Mouse (Mus musculus) frontal cortex, postnatal 10 days (tissue): Measurements from ENCODE around the gene Plekha1.
A peak's percentile ranks its signal among the peaks of the same experiment; 100 is the strongest.

Source experiments
- DNase-seq, 2 experiments: peaks; one replicate each; pipeline ENCODE4 v3.0.0; 2022; ENCODE audit warnings: low spot score in 2 of 2, mixed read lengths in 1 of 2

Gene Plekha1

GRCm38 (mm10) chr7:130865613-130866591, at the start of gene Plekha1:
Gene Plekha1, plus strand, starts transcription at chr7:130865756.
- DNase-seq, result peak; percentile 98

GRCm38 (mm10) chr7:130816243-130816642, 49.3 kb upstream of the Plekha1 start:
- DNase-seq, result no peak

DNA sequence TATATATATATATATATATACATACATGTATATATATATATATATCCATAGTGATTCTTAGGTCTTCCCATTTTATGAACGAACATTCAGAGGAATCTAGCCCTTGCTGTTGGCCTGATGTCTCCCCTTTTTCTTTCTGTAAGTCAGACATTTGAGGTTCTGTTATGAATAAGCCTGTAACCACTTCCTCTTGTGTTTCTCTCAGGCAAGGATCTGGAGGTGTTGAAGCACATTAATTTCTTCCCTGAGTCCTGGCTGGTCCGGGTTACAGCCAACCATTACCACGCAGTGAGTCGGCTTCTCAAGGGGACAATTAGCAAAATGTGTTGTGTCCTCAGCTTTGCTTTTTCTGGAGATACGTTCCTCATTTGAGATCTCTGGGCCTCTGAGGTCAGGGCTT, 46.7 kb upstream of the Plekha1 start:
- DNase-seq, result no peak

GRCm38 (mm10) chr7:130819624-130820023, 45.9 kb upstream of the Plekha1 start:
- DNase-seq, result no peak

GRCm38 (mm10) chr7:130823992-130824391, 41.6 kb upstream of the Plekha1 start:
- DNase-seq, result no peak

DNA sequence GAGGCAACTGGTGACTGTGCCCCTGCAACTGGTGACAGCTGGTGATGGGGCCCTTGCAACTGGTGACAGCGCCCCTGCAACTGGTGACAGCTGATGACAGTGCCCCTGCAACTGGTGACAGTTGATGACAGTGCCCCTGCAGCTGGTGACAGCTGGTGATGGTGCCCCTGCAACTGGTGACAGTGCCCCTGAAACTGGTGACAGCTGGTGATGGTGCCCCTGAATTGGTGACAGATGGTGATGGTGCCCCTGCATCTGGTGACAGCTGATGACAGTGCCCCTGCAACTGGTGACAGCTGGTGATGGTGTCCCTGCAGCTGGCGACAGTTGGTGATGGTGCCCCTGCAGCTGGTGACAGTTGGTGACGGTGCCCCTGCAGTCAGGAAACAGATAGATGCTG, 39.2 kb upstream of the Plekha1 start:
- DNase-seq, result no peak

GRCm38 (mm10) chr7:130827431-130827830, 38.1 kb upstream of the Plekha1 start:
- peak in 1 of 2 experiments; percentile 49 for DNase-seq

GRCm38 (mm10) chr7:130827844-130828403, 37.6 kb upstream of the Plekha1 start:
- no peak for DNase-seq

- no peak for DNase-seq
Measured at GRCm38 (mm10) chr7:130828475-130828874, 37.1 kb upstream of the Plekha1 start.

DNA sequence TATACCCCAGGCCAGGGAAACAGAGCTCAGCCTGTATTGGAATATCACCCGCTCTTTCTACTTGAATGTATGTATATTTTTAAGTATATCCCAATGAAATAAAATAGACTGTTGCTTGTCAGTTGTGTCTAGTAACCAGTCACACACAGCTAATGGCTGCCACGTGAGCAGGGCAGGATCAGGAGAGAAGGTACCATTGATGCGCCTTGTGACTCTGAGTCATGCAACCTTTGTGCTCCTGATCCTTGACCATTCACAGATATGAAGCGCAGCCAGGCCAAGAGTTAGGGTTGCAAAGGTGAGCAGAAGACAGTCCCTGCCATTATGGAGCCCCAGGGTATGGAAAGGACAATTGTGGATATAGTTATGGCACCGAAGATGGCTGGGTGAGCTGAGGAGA, 34.0 kb upstream of the Plekha1 start:
- no peak for DNase-seq

DNA sequence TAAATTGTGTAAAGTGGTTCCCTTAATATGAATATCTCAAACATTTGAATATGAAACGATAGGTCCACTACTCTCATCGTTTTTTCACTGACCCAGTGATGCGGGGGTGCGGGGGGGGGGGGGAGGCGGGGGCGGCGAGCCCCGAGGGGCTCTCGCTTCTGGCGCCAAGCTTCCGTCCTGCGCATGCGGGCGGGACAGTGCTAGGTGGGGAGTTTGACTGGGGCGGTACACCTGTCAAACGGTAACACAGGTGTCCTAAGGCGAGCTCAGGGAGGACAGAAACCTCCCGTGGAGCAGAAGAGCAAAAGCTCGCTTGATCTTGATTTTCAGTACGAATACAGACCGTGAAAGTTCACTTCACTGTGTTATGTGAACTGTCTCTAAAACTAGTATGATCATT, 31.3 kb upstream of the Plekha1 start:
- DNase-seq, result no peak

- no peak for DNase-seq
Measured at GRCm38 (mm10) chr7:130834958-130835861, 30.3 kb upstream of the Plekha1 start.

- no peak for DNase-seq
Measured at GRCm38 (mm10) chr7:130836066-130836465, 29.5 kb upstream of the Plekha1 start.

DNA sequence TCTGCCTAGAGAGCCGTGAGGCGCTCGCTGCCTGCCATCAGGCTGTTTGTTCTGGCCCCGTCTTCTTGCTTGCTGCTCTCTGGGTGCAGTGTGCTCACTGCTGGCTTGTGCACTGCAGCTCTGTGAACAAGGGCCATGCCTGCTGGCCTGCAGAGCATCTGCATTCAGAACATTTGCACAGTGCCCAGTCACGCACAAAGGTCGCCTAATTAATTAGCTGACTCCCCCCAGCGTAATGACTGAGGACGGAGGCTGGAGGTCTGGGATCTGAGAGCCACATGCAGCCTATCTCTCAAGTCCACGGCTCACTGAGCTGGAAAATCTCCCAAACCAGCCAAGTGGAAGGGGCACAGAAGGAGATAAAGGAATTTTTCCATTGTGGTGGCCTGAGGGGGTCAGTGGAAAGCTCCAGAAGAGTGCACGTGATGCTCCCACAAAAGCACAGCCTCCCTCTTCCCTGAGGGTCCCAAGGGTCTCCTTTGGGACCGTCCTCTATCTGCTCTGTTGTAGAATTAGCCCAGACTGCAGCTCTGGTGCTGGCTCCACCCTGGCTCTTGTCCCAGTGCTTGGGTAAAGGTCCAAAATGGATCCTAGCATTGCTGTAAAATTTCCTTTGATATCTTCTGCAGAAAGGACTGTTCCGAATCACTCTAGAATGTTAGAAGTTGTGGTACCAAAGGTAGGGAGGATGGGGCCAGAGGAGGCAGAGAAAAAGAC, 27.5 kb upstream of the Plekha1 start:
- peak; percentile 23 to 25 for DNase-seq

DNA sequence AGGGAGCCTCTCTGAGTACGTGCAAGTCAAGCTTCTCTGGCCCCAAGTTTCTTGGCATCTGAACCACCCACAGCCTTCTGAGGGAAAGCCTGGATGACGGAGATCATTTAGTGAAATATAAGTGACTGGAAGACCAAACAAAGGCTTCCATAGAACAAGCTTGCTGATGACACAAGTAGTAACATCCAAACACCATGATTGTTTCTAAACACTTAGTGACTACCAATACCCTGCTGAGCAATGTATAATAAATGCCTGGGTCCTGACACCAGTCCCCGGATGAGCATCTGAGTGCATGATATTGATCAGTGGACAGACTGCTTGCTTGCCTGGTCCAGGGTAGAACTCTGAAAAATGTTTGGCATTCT, 26.9 kb upstream of the Plekha1 start:
- no peak for DNase-seq

GRCm38 (mm10) chr7:130839380-130840100, 26.0 kb upstream of the Plekha1 start:
- no peak for DNase-seq

DNA sequence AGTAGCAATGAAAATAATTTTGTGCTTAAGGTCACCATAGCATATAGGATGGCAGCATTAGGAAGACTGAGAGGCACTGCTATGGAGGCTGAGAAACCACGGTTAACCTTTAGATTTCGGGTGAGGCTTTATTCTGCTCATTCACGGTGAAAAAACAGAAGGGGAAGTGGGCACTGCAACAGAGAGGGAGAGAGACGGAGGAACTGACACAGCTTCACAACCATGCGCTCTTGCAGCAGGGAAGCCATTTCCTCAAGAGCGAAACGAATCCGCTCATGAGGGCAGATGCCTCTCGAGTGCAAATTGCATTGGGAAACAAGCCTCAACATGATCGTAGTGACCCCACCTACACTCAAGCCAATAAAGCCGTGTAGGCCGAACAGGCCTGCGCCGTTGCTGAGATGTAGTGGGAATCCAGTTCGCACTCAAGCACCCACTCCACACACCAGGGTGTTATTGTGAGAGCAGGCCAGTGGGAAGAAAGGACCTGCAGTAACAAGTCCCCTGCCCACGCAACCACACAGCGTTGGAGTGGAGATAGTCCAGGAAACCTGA, 18.3 kb upstream of the Plekha1 start:
- no peak for DNase-seq

- no peak for DNase-seq
Measured at GRCm38 (mm10) chr7:130854684-130855292, 10.8 kb upstream of the Plekha1 start.

- no peak for DNase-seq
Measured at GRCm38 (mm10) chr7:130855681-130856080, 9.9 kb upstream of the Plekha1 start.

GRCm38 (mm10) chr7:130857973-130858372, 7.6 kb upstream of the Plekha1 start:
- DNase-seq, result no peak
